Mouse (Mus musculus): ENCODE measurements around the gene Gata1. TPM values are rescaled to one million over a fixed set of nuclear protein-coding genes. Genes with fewer than 3 reads are reported as not detected.

Gata1 gene
- total and polyA plus RNA-seq, 2 experiments from 2014 or later: 0.20 TPM; not detected in 1

- 77% methylated on average over 9 of the region's 9 CpGs for WGBS
- TF ChIP-seq EP300 (IDR thresholded peaks at IDR 0.05; ENCODE audit: low read depth) (no peak), CTCF (IDR thresholded peaks at IDR 0.05; ENCODE audit: low read depth) (no peak)
- no peak overlapping the region for H3K4me2 ChIP-seq (ENCODE audit: low read depth, low read length)
Measured at GRCm38 (mm10) chrX:7958868-7959267, 19.0 kb downstream of the Gata1 start.

DNA sequence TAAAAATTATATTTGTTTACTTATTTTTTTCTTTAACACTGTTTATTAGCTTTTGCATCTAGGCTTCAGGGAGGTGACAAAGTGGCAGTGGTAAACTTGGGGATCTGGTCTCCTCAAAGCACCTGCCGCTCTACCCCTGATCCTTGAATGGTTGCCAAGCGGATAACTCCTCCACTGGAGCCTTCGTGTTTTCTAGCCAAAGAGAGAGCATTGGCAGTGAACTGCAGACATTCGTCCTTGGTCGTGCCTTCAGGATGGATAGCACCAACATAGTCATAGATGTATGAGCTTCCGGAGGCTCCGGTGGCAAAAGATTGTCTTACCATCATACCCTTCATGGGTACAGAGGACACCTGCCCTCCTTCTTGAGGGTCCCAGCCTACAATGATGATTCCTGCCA, 27.8 kb downstream of the Gata1 start:
- Histone ChIP-seq H3K27me3 (ENCODE audit: control insufficient read depth, insufficient read depth, low read length) (no peaks in the 10 kb centered on the region), H3K4me1 (ENCODE audit: control insufficient read depth, insufficient read depth) (no peaks in the 10 kb centered on the region), H3K27ac (ENCODE audit: low read depth) (no peak overlapping the region), H3K36me3 (replicated peaks; ENCODE audit: control insufficient read depth, insufficient read depth, low read length) (no peaks in the 10 kb centered on the region), H3K4me3 (ENCODE audit: low read depth, low read length) (no peak overlapping the region), H3K9ac (replicated peaks; ENCODE audit: low read depth, low read length) (no peak overlapping the region), H3K9me3 (replicated peaks; ENCODE audit: control insufficient read depth, low read length) (no peaks in the 10 kb centered on the region), H3K4me2 (ENCODE audit: low read depth, low read length) (no peak overlapping the region)
- no peak for DNase-seq (ENCODE audit: low spot score)
- 71% methylated on average over 7 of the region's 7 CpGs for WGBS
- no peak for ATAC-seq (ENCODE audit: insufficient read depth, low read depth)
- TF ChIP-seq CTCF (IDR thresholded peaks at IDR 0.05; ENCODE audit: low read depth): no peak
- no peak for TF ChIP-seq EP300 (IDR thresholded peaks at IDR 0.05; ENCODE audit: low read depth)

More at GRCm38 (mm10) chrX:7958868-7959267, 19.0 kb downstream of the Gata1 start:
- no peaks in the 10 kb centered on the region for H3K36me3 ChIP-seq (replicated peaks; ENCODE audit: control insufficient read depth, insufficient read depth, low read length)
- no peaks in the 10 kb centered on the region for H3K4me1 ChIP-seq (ENCODE audit: control insufficient read depth, insufficient read depth)
- ATAC-seq (ENCODE audit: insufficient read depth, low read depth) (no peak), DNase-seq (ENCODE audit: low spot score) (no peak)
- no peak overlapping the region for H3K9ac ChIP-seq (replicated peaks; ENCODE audit: low read depth, low read length)
- H3K9me3 ChIP-seq (replicated peaks; ENCODE audit: control insufficient read depth, low read length): no peaks in the 10 kb centered on the region
- no peak overlapping the region for H3K4me3 ChIP-seq (ENCODE audit: low read depth, low read length)
- H3K27me3 ChIP-seq (ENCODE audit: control insufficient read depth, insufficient read depth, low read length): no peaks in the 10 kb centered on the region
- no peak overlapping the region for H3K27ac ChIP-seq (ENCODE audit: low read depth)

- no peak for TF ChIP-seq EP300 (IDR thresholded peaks at IDR 0.05; ENCODE audit: low read depth)
- no peak for TF ChIP-seq CTCF (IDR thresholded peaks at IDR 0.05; ENCODE audit: low read depth)
- Histone ChIP-seq H3K4me2 (ENCODE audit: low read depth, low read length) (peak overlapping the region; percentile 64), H3K9me3 (replicated peaks; ENCODE audit: control insufficient read depth, low read length) (no peaks in the 10 kb centered on the region), H3K36me3 (replicated peaks; ENCODE audit: control insufficient read depth, insufficient read depth, low read length) (no peaks in the 10 kb centered on the region), H3K4me3 (ENCODE audit: low read depth, low read length) (peak overlapping the region; percentile 60), H3K27me3 (ENCODE audit: control insufficient read depth, insufficient read depth, low read length) (no peaks in the 10 kb centered on the region), H3K27ac (ENCODE audit: low read depth) (peak overlapping the region; percentile 81), H3K4me1 (ENCODE audit: control insufficient read depth, insufficient read depth) (no peaks in the 10 kb centered on the region), H3K9ac (replicated peaks; ENCODE audit: low read depth, low read length) (no peak overlapping the region; the same call in 1 of the 2 replicates)
- peak; percentile 89 for DNase-seq (ENCODE audit: low spot score)
- WGBS: 16% methylated on average over 38 of the region's 38 CpGs
- ATAC-seq (ENCODE audit: insufficient read depth, low read depth): peak; percentile 97
Measured at GRCm38 (mm10) chrX:7947900-7948492, 29.9 kb downstream of the Gata1 start.

GRCm38 (mm10) chrX:7947108-7947899, 30.6 kb downstream of the Gata1 start, which contains the start of gene Hdac6:
Gene Hdac6 (minus strand): TSS chrX:7947889.
- Histone ChIP-seq H3K4me2 (ENCODE audit: low read depth, low read length) (peak within 1 kb of the TSS; percentile 64), H3K9ac (replicated peaks; ENCODE audit: low read depth, low read length) (peak within 1 kb of the TSS; percentile 48), H3K4me3 (ENCODE audit: low read depth, low read length) (peak within 1 kb of the TSS; percentile 60), H3K9me3 (replicated peaks; ENCODE audit: control insufficient read depth, low read length) (no peaks in the 10 kb centered on the region), H3K4me1 (ENCODE audit: control insufficient read depth, insufficient read depth) (no peaks in the 10 kb centered on the region), H3K36me3 (replicated peaks; ENCODE audit: control insufficient read depth, insufficient read depth, low read length) (no peaks in the 10 kb centered on the region), H3K27me3 (ENCODE audit: control insufficient read depth, insufficient read depth, low read length) (no peaks in the 10 kb centered on the region), H3K27ac (ENCODE audit: low read depth) (peak within 1 kb of the TSS; percentile 81)
- ATAC-seq (ENCODE audit: insufficient read depth, low read depth) (peak; percentile 3; the same call in 1 of the 2 replicates), DNase-seq (ENCODE audit: low spot score) (no peak)
- WGBS: 15% methylated on average over 37 of the region's 37 CpGs
- no peak for TF ChIP-seq CTCF (IDR thresholded peaks at IDR 0.05; ENCODE audit: low read depth)
- no peak for TF ChIP-seq EP300 (IDR thresholded peaks at IDR 0.05; ENCODE audit: low read depth)

DNA sequence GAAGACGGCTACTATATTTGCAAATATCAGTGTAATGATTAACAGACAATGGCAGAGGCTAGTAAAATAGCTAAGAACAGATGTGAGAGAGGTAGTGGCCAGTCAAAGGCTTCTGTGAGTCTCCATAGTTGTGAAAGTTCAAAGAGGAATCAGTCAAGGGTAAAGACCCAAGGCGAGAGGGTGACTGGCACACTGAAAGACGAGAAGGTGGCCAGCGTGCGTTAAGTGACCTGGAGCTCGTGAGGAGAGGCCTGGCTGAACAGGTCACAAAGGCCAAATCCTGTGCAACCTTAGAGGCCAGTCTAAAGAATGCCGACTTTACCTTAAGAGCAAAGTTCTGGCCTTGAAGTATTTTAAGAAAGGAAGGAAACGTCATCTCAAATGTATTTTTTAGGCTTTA, 32.3 kb downstream of the Gata1 start:
- ATAC-seq (ENCODE audit: insufficient read depth, low read depth) (no peak), DNase-seq (ENCODE audit: low spot score) (no peak)
- no peaks in the 10 kb centered on the region for H3K4me1 ChIP-seq (ENCODE audit: control insufficient read depth, insufficient read depth)
- no peaks in the 10 kb centered on the region for H3K36me3 ChIP-seq (replicated peaks; ENCODE audit: control insufficient read depth, insufficient read depth, low read length)
- 81% methylated on average over 8 of the region's 8 CpGs for WGBS
- TF ChIP-seq EP300 (IDR thresholded peaks at IDR 0.05; ENCODE audit: low read depth) (no peak), CTCF (IDR thresholded peaks at IDR 0.05; ENCODE audit: low read depth) (no peak)
- H3K9ac ChIP-seq (replicated peaks; ENCODE audit: low read depth, low read length): no peak overlapping the region
- no peaks in the 10 kb centered on the region for H3K27me3 ChIP-seq (ENCODE audit: control insufficient read depth, insufficient read depth, low read length)
- H3K4me3 ChIP-seq (ENCODE audit: low read depth, low read length): no peak overlapping the region
- no peak overlapping the region for H3K4me2 ChIP-seq (ENCODE audit: low read depth, low read length)
- H3K9me3 ChIP-seq (replicated peaks; ENCODE audit: control insufficient read depth, low read length): no peaks in the 10 kb centered on the region
- H3K27ac ChIP-seq (ENCODE audit: low read depth): no peak overlapping the region

Data from heart, postnatal 0 days (tissue).